Mouse (Mus musculus) intestine, embryonic 16.5 days (tissue): ENCODE data around the gene Pts. TPM values are rescaled to one million over a fixed set of nuclear protein-coding genes. Genes with fewer than 3 reads are reported as not detected.

Source experiments
- ATAC-seq: fragments of 200-750 bp; cut with Nextera tagmentation; 2 replicates; pipeline ENCODE4 v1.8.0; 2017; ENCODE audit warnings: moderate TSS enrichment, moderate library complexity
- H3K27ac ChIP-seq: fragments of 300-500 bp; sonication (generic); 2 replicates; pipeline ENCODE4 v1.5.1; 2014; ENCODE audit warnings: mild to moderate bottlenecking, low read length
- H3K27me3 ChIP-seq: fragments of 300-500 bp; sonication (generic); replicated peaks from 2 replicates; pipeline ENCODE4 v1.6.1; 2014; ENCODE audit warnings: low read length, control low read depth, mixed read lengths; ENCODE audit not compliant: control insufficient read depth, insufficient read depth
- H3K36me3 ChIP-seq: fragments of 300-500 bp; sonication (generic); 2 replicates; pipeline ENCODE4 v1.6.1; 2014; ENCODE audit warnings: low read length, control low read depth; ENCODE audit not compliant: control insufficient read depth, insufficient read depth
- H3K4me1 ChIP-seq: fragments of 300-500 bp; sonication (generic); 2 replicates; pipeline ENCODE4 v1.6.1; 2014; ENCODE audit warnings: low read length, control low read depth, mixed read lengths; ENCODE audit not compliant: control insufficient read depth, insufficient read depth
- H3K4me2 ChIP-seq: fragments of 300-500 bp; sonication (generic); 2 replicates; pipeline ENCODE4 v1.6.1; 2014; ENCODE audit warnings: low read depth, low read length, control low read depth
- H3K4me3 ChIP-seq: fragments of 300-500 bp; sonication (generic); 2 replicates; pipeline ENCODE4 v1.5.1; 2014; ENCODE audit warnings: mild to moderate bottlenecking, low read length
- H3K9ac ChIP-seq: fragments of 300-500 bp; sonication (generic); 2 replicates; pipeline ENCODE4 v1.6.1; 2014; ENCODE audit warnings: low read depth, low read length
- H3K9me3 ChIP-seq: fragments of 300-500 bp; sonication (generic); 2 replicates; pipeline ENCODE4 v1.6.1; 2016; ENCODE audit warnings: low read length, control low read depth; ENCODE audit not compliant: control insufficient read depth
- WGBS: fragments of 180-500 bp; shearing (Covaris S2); extraction: QIAGEN DNeasy Blood & Tissue Kit; methylation state at CpG from one replicate; pipeline ENCODE4 v1.1.7; 2014; 5-methylcytosine and 5-hydroxymethylcytosine counted together
- polyA plus RNA-seq: library from polyadenylated mRNA; unstranded; fragments of >200 nt; fragmentation: Nextera tagmentation; extraction: Ambion mirVana; gene quantifications from 2 replicates; pipeline ENCODE4 v1.2.1, GENCODE M21; 2015

Pts gene
- polyA plus RNA-seq, 1 experiment from 2014 or later, result 106 TPM

DNA sequence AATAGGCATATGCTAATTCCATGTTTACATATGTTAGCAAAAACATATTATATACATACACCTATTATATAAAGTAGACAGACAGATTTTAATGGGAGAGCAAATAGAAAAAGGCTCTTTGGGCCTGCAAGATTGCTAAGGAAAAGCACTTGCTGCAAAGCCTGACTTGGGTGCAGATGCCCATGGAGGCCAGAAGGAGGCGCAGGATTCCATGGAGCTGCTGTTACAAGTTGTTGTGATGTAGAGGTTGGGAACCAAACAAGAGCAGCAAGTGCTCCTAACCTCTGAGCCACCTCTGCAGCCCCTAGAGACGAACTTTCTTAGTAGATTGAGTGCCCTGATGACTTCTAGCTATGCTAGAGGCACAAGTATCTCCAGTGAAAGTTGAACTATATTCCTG is 9.7 kb downstream of the Pts start:
- Histone ChIP-seq H3K4me1 (no peaks in the 10 kb centered on the region), H3K4me2 (no peak overlapping the region), H3K36me3 (no peaks in the 10 kb centered on the region), H3K9ac (no peak overlapping the region), H3K9me3 (no peaks in the 10 kb centered on the region), H3K4me3 (no peak overlapping the region), H3K27me3 (no peaks in the 10 kb centered on the region), H3K27ac (no peak overlapping the region)
- WGBS, result 19% methylated on average over 2 of the region's 2 CpGs
- no peak for ATAC-seq

DNA sequence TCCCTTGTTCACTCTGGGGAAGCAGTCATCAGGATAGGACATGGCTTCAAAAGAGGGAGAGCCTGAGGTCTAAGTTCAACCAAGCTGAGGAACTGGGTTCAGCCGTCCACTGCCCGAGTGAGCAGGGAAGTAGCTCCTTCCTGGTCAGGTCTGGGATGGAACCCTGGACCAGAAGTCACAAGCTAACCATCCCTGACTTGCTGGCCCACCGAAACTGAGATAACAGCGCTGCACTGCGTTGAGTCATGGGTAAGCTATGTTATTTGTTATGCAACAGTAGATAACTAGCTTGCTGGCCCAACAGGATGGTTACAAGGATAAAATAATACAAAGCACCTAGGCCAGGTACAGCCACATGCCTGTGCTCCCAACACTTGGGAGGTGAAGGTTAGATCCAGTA is 13.1 kb downstream of the Pts start:
- Histone ChIP-seq H3K27ac (0 out of 2 replicates have a peak overlapping the region, but pooled peaks have one; percentile 3), H3K4me3 (no peak overlapping the region), H3K4me2 (no peak overlapping the region), H3K27me3 (no peaks in the 10 kb centered on the region), H3K9ac (no peak overlapping the region), H3K4me1 (no peaks in the 10 kb centered on the region), H3K9me3 (no peaks in the 10 kb centered on the region), H3K36me3 (no peaks in the 10 kb centered on the region)
- WGBS, result 71% methylated on average over 5 of the region's 5 CpGs
- peak; percentile 88 for ATAC-seq

DNA sequence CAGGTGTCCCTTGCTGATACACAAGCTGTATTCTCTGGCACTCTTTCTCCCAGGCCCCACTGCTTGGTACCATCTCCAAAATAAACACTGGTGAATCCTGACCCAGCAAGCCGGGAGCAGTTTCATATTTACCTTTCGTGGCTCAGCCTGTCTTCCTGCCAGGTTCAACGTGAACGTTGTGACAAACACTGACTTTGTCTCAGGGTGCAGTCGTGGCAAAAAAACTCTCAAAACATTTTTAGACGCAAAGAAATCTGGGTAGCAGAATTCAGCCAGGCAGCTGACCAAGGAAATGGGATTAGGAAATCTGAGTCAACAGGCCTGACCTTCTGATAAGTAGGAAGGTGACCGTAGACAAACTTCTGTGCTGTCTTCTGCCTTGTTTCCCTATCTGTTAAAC is 21.0 kb downstream of the Pts start:
- ATAC-seq, result no peak
- Histone ChIP-seq H3K9ac (no peak overlapping the region), H3K4me2 (no peak overlapping the region), H3K4me1 (peaks cover 6% of the 10 kb centered on the region; the same call in 1 of the 2 replicates), H3K27me3 (no peaks in the 10 kb centered on the region), H3K27ac (no peak overlapping the region), H3K36me3 (no peaks in the 10 kb centered on the region), H3K4me3 (no peak overlapping the region), H3K9me3 (no peaks in the 10 kb centered on the region)
- 42% methylated on average over 7 of the region's 7 CpGs for WGBS

DNA sequence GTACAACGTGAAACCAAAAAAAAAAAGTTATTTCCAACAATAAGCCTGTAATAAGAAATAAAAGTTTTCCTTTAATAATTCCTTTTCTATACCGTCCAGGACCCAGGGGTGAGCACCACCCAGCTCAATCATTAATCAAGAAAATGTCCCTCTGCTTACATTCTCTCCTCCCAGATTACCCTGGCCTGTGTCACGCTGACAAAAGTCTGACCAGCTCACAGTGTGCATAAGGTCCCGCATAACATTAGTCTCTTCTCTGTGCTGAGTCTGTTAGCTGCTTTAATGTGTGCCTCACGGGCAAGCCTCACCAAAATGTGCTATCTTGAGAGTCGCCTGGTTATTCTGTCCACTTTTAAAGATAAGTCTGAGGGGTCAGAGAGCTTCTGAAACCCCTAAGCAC is 23.1 kb downstream of the Pts start:
- WGBS, result 28% methylated on average over 6 of the region's 6 CpGs
- Histone ChIP-seq H3K9ac (peak overlapping the region; percentile 14; the same call in 1 of the 2 replicates), H3K4me2 (no peak overlapping the region)

DNA sequence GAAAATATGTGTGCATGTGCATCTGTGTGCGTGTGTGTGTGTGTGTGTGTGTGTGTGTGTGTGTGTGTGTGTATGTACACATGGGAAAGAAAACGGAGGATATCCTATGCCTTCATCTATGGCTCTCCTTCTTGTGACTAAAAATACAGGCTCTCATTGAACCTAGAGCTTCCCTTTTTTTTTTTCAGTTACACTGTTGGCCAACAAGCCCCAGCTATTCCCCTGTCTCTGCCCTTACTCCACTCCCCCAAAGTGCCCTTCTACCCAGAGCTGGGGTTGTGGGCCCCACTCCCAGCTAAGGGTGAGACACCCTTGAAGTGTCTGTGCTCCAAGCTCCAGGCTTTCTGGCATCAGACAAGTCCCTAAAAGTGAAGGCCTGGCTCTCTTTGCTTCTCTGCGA is 25.6 kb downstream of the Pts start:
- H3K4me3 ChIP-seq, result no peak overlapping the region
- ATAC-seq, result no peak
- 86% methylated on average over 3 of the region's 3 CpGs for WGBS
- H3K9ac ChIP-seq, result no peak overlapping the region
- no peak overlapping the region for H3K27ac ChIP-seq
- no peaks in the 10 kb centered on the region for H3K27me3 ChIP-seq
- H3K4me1 ChIP-seq, result peaks cover 6% of the 10 kb centered on the region; the same call in 1 of the 2 replicates
- H3K36me3 ChIP-seq, result no peaks in the 10 kb centered on the region
- H3K4me2 ChIP-seq, result no peak overlapping the region
- H3K9me3 ChIP-seq, result no peaks in the 10 kb centered on the region

More for the DNA sequence above, 23.1 kb downstream of the Pts start:
- peaks cover 6% of the 10 kb centered on the region; the same call in 1 of the 2 replicates for H3K4me1 ChIP-seq
- H3K9me3 ChIP-seq, result no peaks in the 10 kb centered on the region
- no peak overlapping the region for H3K27ac ChIP-seq
- ATAC-seq, result peak; percentile 38; the same call in 1 of the 2 replicates
- no peaks in the 10 kb centered on the region for H3K27me3 ChIP-seq
- H3K36me3 ChIP-seq, result no peaks in the 10 kb centered on the region
- no peak overlapping the region for H3K4me3 ChIP-seq

DNA sequence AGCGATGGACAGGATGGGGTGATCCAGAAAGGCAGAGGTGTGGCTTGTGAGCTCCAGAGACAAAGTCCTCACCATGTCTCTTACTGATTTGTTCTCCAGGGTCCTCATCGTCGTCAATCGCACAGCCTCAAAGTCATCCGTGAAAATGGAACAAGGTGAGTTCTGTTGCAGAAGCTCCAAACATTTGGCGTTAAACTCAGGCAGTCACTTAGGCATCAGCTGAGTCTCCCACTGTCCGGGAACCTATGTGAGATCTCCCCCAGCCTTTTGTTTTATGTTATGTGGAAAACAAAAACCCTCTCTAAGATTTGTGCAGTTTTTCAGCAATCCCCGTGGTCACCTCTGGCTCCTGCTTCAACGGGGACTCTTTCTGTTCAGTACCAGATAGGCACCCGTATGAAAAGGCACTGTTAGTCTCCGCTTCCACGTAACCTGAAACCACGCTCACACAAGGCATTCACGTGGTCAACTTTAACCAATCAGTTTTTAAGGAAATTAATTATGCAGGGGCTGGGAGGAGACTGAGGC is 27.5 kb downstream of the Pts start:
- WGBS, result 20% methylated on average over 14 of the region's 14 CpGs
- H3K9ac ChIP-seq, result peak overlapping the region; percentile 53
- no peaks in the 10 kb centered on the region for H3K27me3 ChIP-seq
- H3K4me1 ChIP-seq, result peaks cover 6% of the 10 kb centered on the region; the same call in 1 of the 2 replicates
- H3K4me3 ChIP-seq, result peak overlapping the region; percentile 40
- peak overlapping the region; percentile 54 for H3K4me2 ChIP-seq
- H3K9me3 ChIP-seq, result no peaks in the 10 kb centered on the region
- no peak overlapping the region for H3K27ac ChIP-seq
- ATAC-seq, result peak; percentile 87
- no peaks in the 10 kb centered on the region for H3K36me3 ChIP-seq

DNA sequence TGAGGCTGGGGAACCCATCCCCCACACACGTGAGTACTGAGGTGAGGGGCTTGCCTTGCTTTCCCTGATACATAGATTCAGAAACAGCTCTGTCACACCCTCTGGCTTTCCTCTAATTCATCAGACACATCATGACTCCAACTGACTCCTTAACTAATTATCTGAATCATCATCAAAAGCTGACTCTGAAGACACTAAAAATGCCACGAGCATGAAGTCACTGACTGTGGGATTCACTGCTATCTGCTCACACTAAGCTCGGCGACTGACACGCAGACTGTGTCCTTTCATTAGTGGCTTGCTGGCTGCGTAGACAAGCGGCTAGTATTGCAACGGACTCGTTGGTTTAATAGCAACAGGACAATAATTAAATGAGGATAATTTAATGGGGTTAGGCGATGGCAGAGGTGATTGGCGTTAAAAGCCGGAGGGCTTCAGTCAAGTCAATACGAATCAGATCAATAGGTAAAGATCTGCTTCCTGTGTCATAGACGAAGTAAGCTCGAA is 28.0 kb downstream of the Pts start:
- H3K4me2 ChIP-seq, result peak overlapping the region; percentile 54
- H3K27ac ChIP-seq, result no peak overlapping the region
- WGBS, result 60% methylated on average over 15 of the region's 15 CpGs
- peaks cover 4% of the 10 kb centered on the region; the same call in 1 of the 2 replicates for H3K4me1 ChIP-seq
- H3K36me3 ChIP-seq, result no peaks in the 10 kb centered on the region
- H3K9ac ChIP-seq, result peak overlapping the region; percentile 53; the same call in 1 of the 2 replicates
- H3K27me3 ChIP-seq, result no peaks in the 10 kb centered on the region
- no peak for ATAC-seq
- peak overlapping the region; percentile 40; the same call in 1 of the 2 replicates for H3K4me3 ChIP-seq
- H3K9me3 ChIP-seq, result no peaks in the 10 kb centered on the region

DNA sequence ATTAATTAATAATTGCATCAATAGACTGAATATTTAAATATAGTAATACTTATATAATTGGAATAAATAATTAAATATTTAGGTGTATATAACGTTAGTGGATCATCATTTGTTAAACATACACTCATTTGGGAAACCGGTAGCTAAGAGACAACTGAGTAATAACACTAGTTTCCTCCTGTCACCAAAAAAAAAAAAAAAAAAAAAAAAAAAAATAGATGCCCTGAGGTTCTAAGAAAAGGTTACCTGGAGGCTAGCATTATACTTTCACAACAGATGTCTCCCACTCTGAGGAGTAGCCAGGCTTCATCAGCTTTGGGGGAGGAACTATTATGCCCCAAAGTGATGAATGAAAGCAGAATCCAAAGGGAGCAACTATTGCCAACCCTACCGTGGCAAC is 28.7 kb downstream of the Pts start:
- WGBS, result 80% methylated on average over 3 of the region's 3 CpGs
- H3K4me2 ChIP-seq, result no peak overlapping the region

DNA sequence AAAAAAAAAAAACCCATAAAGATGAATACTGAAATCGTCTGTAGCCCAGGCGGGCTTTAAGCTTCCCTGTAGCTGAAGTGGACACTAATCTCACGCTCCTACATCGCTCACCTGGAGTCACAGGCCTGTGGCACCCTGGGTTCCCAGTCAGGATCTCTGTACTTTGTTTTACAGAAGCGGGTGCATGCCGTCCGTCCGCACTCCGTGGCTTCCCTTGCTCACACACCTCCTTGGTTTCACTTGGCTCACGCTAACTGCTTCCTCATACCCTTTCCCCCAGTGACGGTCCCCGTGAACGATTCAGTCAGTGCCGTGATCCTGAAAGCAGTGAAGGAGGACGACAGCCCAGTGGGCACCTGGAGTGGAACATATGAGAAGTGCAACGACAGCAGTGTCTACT is 29.7 kb downstream of the Pts start:
- Histone ChIP-seq H3K4me1 (0 out of 2 replicates have a peak, but pooled peaks cover 2% of the 10 kb centered on the region), H3K4me2 (no peak overlapping the region), H3K9me3 (no peaks in the 10 kb centered on the region), H3K9ac (no peak overlapping the region), H3K36me3 (no peaks in the 10 kb centered on the region), H3K4me3 (no peak overlapping the region), H3K27ac (no peak overlapping the region), H3K27me3 (no peaks in the 10 kb centered on the region)
- ATAC-seq, result no peak
- 84% methylated on average over 16 of the region's 16 CpGs for WGBS

More for the DNA sequence above, 28.7 kb downstream of the Pts start:
- H3K27ac ChIP-seq, result no peak overlapping the region
- H3K36me3 ChIP-seq, result no peaks in the 10 kb centered on the region
- H3K4me1 ChIP-seq, result 0 out of 2 replicates have a peak, but pooled peaks cover 2% of the 10 kb centered on the region
- no peak overlapping the region for H3K4me3 ChIP-seq
- no peak for ATAC-seq
- no peaks in the 10 kb centered on the region for H3K9me3 ChIP-seq
- H3K9ac ChIP-seq, result no peak overlapping the region
- no peaks in the 10 kb centered on the region for H3K27me3 ChIP-seq
